Mouse (Mus musculus): ENCODE measurements around the gene Abcg5.

Gene Abcg5

DNA sequence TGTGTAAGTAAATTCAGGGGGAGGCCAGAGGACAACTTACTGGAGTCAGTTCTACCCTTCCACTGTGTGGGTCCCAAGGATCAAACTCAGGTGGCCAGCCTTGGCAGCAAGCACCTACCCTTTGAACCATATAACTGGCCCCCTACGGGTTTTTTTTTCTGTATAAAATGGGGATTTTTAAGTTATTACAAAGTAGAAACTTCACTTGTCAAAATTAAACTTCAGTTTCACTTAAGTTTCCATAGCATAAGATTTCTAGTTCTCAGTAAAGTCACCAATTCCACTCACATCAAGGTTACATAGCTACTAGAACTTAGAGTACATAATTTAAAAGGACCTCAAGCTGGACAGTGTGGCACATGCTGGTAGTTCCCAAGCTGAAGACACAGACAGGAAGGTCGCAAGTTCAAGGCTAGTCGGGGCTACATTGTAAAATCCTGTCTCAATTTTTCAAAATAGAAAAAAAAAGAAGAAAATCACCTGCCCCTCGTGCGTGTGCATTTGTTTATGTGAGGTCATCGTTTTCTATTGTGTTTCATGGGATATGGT, 66.2 kb downstream of the Abcg5 start:
- in situ Hi-C loops (cut with MboI, MseI) = no loop called here

DNA sequence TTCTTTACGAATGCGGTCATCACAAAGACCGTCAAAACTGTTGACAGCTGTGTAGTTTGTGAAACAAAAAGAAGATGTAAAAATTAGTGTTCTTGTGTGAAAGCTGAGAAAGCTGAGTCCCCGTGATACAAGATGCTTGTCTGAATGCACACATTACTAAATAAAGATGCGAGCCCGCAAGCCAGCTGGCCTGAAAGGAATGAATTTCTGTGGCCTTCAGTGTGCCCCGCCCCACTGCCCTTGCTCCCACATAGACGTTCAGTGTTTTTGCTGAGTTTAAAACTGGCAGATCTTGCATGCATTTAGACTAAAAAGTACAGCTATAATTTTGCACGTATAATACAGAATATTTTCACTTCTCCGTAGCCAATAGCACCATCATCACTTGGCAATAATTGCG, 67.0 kb downstream of the Abcg5 start:
- in situ Hi-C loops (cut with MboI, MseI) = no loop called here

DNA sequence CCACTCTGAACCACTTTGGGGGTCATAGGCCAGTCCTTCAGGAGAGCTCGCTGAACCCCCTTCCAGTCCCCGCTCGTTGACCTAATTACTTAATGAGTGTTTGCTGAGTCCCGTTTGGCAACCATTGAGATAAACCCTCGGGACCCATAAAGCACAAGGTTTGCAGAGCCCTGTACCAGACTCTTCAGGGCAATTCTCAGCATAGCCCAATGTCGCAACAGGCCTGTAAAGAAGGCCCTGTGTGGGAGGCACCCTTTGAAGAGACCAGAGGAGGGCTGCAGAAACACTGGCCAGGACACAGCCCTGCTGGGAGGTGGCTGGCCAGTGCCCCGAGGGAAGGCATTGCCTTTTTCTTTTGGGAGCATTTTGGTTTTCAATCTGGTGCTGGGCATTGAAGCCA, 70.8 kb downstream of the Abcg5 start:
- in situ Hi-C loops (cut with MboI, MseI) = no loop called here

DNA sequence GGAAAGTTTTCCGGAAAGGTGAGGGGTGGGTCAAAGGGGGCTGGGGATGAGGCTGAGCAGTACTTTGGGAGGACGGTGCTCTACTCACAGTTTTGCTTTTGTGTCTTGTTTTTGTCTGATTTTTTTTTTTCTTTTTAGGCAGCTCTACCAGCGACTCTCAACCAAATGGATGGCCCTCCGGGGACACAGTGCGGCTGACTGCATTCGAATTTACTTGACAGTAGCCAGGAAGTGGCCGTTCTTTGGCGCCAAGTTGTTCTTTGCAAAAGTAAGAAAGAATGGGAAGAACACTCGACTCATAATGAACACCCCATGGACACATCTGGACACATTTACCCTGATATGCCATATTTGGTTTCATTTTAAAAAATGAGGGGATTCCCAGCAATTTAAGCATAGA, 71.3 kb downstream of the Abcg5 start:
- in situ Hi-C loops (cut with MboI, MseI) = no loop called here

DNA sequence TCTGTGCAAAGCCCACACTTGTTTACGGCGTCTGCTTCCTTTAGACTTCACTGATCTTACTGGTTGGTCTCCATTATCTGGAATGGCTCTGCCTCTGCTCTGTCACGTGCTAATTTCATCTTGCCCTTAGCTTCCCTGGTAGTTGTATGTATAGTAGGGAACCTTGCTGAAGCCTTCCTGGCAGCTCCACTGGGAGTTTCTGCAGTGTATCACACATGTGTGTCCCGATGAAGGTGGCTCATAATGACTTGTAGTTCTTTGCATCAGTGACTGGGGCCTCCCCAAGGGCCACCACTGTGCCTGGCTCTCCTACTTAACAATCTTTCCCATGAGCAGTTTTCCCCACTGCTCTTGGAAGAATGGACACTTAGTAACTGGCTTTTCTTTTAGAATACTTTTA, 74.2 kb downstream of the Abcg5 start:
- in situ Hi-C loops (cut with MboI, MseI) = no loop called here
